Mouse (Mus musculus) olfactory bulb, adult 2 months (tissue): ENCODE results near the gene Clpp. TPM values are rescaled to one million over a fixed set of nuclear protein-coding genes. Genes with fewer than 3 reads are reported as not detected.

Source experiments
- H3K27ac ChIP-seq: fragments of 200-500 bp; 2 replicates; pipeline ENCODE4 v1.5.1; 2012; ENCODE audit warnings: low read depth, low read length; ENCODE audit not compliant: insufficient read depth
- H3K4me1 ChIP-seq: fragments of 200-500 bp; 2 replicates; pipeline ENCODE4 v1.6.1; 2012; ENCODE audit warnings: low read length; ENCODE audit not compliant: control insufficient read depth, insufficient read depth
- H3K4me3 ChIP-seq: fragments of 200-500 bp; 2 replicates; pipeline ENCODE4 v1.5.1; 2012; ENCODE audit warnings: mild to moderate bottlenecking, low read depth, low read length, moderate library complexity; ENCODE audit not compliant: insufficient read depth
- CTCF ChIP-seq: fragments of 200-500 bp; IDR thresholded peaks from 2 replicates; pipeline ENCODE4 v1.5.1; 2012; ENCODE audit warnings: low read depth, mild to moderate bottlenecking, low read length, moderate library complexity; ENCODE audit not compliant: insufficient read depth
- POLR2A ChIP-seq: fragments of 200-500 bp; IDR thresholded peaks from 2 replicates; pipeline ENCODE4 v1.6.1; 2012; ENCODE audit warnings: mild to moderate bottlenecking, low read depth, low read length, moderate library complexity; ENCODE audit not compliant: insufficient read depth
- WGBS: fragments of 180-500 bp; shearing (Covaris S2); methylation state at CpG from one replicate; pipeline ENCODE4 v1.1.7; 2018; 5-methylcytosine and 5-hydroxymethylcytosine counted together
- polyA plus RNA-seq: library from polyadenylated mRNA; stranded (reverse); fragments of >200 nt; gene quantifications from 2 replicates; pipeline ENCODE4 v1.2.4, GENCODE M21; 2012; ENCODE audit warnings: low replicate concordance; ENCODE audit not compliant: missing spikeins, insufficient read depth, insufficient read length

Gene Clpp
- not detected in 2 replicates for polyA plus RNA-seq

- H3K4me1 ChIP-seq, result peaks cover 12% of the 10 kb centered on the region
- WGBS, result under 1% methylated on average over 52 of the region's 52 CpGs
- H3K4me3 ChIP-seq, result peak within 1 kb of the TSS; percentile 71
- no peak for TF ChIP-seq CTCF
- peak; percentile 88 for TF ChIP-seq POLR2A
- peak within 1 kb of the TSS; percentile 53 for H3K27ac ChIP-seq
These were observed at the start of gene Clpp for GRCm38 (mm10) chr17:56990115-56990746. TSS of gene Clpp (plus strand) at chr17:56990305.

GRCm38 (mm10) chr17:56950915-56951314 is 39.2 kb upstream of the Clpp start:
- WGBS, result 20% methylated on average over 3 of the region's 3 CpGs
- peak; percentile 49; the same call in 1 of the 2 replicates for TF ChIP-seq CTCF
- no peak for TF ChIP-seq POLR2A
- Histone ChIP-seq H3K4me1 (no peaks in the 10 kb centered on the region), H3K27ac (no peak overlapping the region), H3K4me3 (no peak overlapping the region)

GRCm38 (mm10) chr17:56952639-56953038 is 37.5 kb upstream of the Clpp start:
- 90% methylated on average over 1 of the region's 1 CpGs for WGBS
- no peak for TF ChIP-seq CTCF
- no peak for TF ChIP-seq POLR2A
- H3K27ac ChIP-seq, result no peak overlapping the region
- H3K4me1 ChIP-seq, result no peaks in the 10 kb centered on the region
- no peak overlapping the region for H3K4me3 ChIP-seq

DNA sequence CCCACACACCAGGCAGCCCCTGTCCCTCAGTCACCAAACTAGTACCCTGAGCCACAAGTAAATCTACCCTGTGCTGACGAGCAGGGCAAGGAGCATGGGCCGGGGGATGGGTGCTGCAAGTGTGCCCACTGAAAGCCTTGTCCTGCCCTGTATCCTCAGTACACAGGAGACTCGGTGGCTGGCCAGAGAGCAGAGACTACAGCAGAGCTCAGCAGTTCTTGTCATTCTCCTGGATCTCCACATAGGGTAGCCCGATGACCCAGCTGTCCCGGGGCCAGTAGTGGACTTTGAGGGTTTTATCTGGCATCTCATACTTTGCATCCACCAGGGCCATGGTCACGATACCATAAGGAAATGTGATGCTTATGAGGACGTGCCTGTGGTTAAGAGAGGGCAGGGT is 35.2 kb upstream of the Clpp start:
- H3K4me3 ChIP-seq, result no peak overlapping the region
- no peak overlapping the region for H3K27ac ChIP-seq
- H3K4me1 ChIP-seq, result no peaks in the 10 kb centered on the region
- TF ChIP-seq POLR2A (no peak), CTCF (no peak)
- WGBS, result 88% methylated on average over 7 of the region's 7 CpGs

- 33% methylated on average over 11 of the region's 11 CpGs for WGBS
- H3K27ac ChIP-seq, result no peak overlapping the region
- H3K4me1 ChIP-seq, result no peaks in the 10 kb centered on the region
- H3K4me3 ChIP-seq, result no peak overlapping the region
- TF ChIP-seq POLR2A (no peak), CTCF (no peak)
These were observed 32.2 kb upstream of the Clpp start for GRCm38 (mm10) chr17:56957763-56958429.

DNA sequence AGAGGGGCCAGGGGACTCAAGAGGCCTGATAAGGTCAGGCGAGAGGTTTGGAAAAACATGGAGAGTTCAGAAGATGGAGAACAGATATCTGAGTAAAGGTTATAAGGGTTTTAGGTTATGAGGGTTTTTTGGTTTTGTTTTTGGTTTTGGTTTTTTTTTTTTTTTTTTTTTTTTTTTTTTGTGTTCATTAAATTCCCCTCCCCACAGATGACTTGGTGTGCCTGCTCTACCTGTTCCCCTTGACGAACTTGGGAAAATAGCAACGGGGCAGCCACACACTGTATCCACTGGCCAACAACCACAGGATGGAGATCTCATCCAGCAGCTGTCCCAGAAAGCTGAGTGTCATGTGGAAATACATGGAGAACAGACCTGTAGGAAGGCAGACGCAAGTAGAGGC is 31.4 kb upstream of the Clpp start:
- Histone ChIP-seq H3K27ac (no peak overlapping the region), H3K4me1 (no peaks in the 10 kb centered on the region), H3K4me3 (no peak overlapping the region)
- WGBS, result 91% methylated on average over 4 of the region's 4 CpGs
- TF ChIP-seq POLR2A (no peak), CTCF (no peak)

GRCm38 (mm10) chr17:56961880-56962279 is 28.2 kb upstream of the Clpp start:
- no peaks in the 10 kb centered on the region for H3K4me1 ChIP-seq
- TF ChIP-seq CTCF, result no peak
- no peak for TF ChIP-seq POLR2A
- 94% methylated on average over 4 of the region's 4 CpGs for WGBS
- no peak overlapping the region for H3K27ac ChIP-seq
- H3K4me3 ChIP-seq, result no peak overlapping the region

DNA sequence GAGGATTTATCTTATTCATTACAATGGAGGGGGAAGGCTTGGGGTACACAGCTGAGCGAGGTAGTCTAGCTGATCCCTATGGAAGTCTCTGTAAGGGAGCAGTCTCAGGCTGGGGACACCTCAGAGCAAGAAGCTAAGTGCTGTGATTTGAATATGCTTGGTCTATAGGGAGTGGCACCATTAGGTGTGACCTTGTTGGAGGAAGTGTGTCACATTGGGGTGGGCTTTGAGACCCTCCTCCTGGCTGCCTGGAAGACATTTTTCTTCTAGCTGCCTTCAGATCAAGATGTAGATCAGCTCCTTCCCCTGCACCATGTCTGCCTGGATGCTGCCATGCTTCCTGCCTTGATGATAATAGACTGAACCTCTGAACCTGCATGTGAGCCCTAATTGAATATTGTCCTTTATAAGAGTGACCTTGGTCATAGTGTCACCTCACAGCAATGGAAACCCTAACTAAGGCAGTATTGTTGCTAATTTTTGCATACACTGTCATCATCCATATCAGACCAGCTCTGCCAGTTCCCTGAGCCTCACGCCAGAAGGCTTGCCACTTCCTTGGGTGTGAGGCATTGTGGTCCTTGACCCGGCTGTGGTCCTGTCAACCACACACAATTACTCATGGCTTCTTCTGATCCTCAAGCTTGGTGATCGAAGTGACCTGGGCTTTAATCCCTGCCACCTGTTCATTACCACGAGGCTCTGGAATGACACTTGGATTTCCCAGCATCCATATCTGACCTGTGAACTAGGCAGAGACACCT is 27.3 kb upstream of the Clpp start:
- 83% methylated on average over 5 of the region's 5 CpGs for WGBS

DNA sequence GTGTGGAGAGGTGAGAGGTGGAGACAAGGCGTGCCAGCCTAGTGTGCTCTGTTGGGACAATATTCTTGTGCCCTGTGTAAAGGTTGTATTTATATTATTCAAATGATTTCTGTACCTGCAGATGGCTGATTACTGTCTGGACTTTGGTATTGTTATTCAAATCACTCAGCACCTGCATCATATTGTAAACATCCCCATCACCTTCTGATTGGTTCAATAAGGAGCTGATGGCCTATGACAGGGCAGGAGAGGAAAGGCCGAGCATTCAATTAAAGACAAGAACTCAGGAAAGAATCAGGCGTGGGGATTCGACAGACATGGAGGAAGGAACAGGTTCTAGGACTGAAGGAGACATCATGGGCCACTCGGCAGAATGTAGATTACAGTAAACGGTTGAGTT is 26.5 kb upstream of the Clpp start:
- no peak overlapping the region for H3K27ac ChIP-seq
- no peaks in the 10 kb centered on the region for H3K4me1 ChIP-seq
- no peak overlapping the region for H3K4me3 ChIP-seq
- 90% methylated on average over 6 of the region's 6 CpGs for WGBS
- TF ChIP-seq CTCF (no peak), POLR2A (no peak)

More for the DNA sequence above, 27.3 kb upstream of the Clpp start:
- Histone ChIP-seq H3K27ac (no peak overlapping the region), H3K4me3 (no peak overlapping the region), H3K4me1 (no peaks in the 10 kb centered on the region)
- no peak for TF ChIP-seq POLR2A
- TF ChIP-seq CTCF, result no peak
